Mouse (Mus musculus) embryonic facial prominence, embryonic 11.5 days (tissue): ENCODE results near the gene Cd109. TPM values are rescaled to one million over a fixed set of nuclear protein-coding genes. Genes with fewer than 3 reads are reported as not detected.

ENCODE experiments used
- ATAC-seq: fragments of 200-750 bp; cut with Nextera tagmentation; replicated peaks from 2 replicates; pipeline ENCODE4 v1.8.0; 2017; ENCODE audit warnings: low read depth; ENCODE audit not compliant: insufficient number of reproducible peaks, low FRiP score, low TSS enrichment
- DNase-seq: peaks from one replicate; pipeline ENCODE4 v3.0.0-alpha.2; 2015; ENCODE audit warnings: low spot score
- H3K27ac ChIP-seq: fragments of 300-500 bp; sonication (generic); replicated peaks from 2 replicates; pipeline ENCODE4 v1.5.1; 2014; ENCODE audit warnings: mild to moderate bottlenecking, low read depth, low read length, control low read depth
- H3K27me3 ChIP-seq: fragments of 300-500 bp; sonication (generic); 2 replicates; pipeline ENCODE4 v1.6.1; 2014; ENCODE audit warnings: mild to moderate bottlenecking, low read length, moderate library complexity, mixed read lengths; ENCODE audit not compliant: control insufficient read depth, insufficient read depth
- H3K36me3 ChIP-seq: fragments of 300-500 bp; sonication (generic); replicated peaks from 2 replicates; pipeline ENCODE4 v1.6.1; 2014; ENCODE audit warnings: low read depth, mild to moderate bottlenecking, low read length, moderate library complexity, mixed read lengths; ENCODE audit not compliant: control insufficient read depth, insufficient read depth
- H3K4me1 ChIP-seq: fragments of 300-500 bp; sonication (generic); 2 replicates; pipeline ENCODE4 v1.6.1; 2014; ENCODE audit warnings: low read length, mixed read lengths; ENCODE audit not compliant: control insufficient read depth, insufficient read depth
- H3K4me2 ChIP-seq: fragments of 300-500 bp; sonication (generic); 2 replicates; pipeline ENCODE4 v1.6.1; 2014; ENCODE audit warnings: low read depth, mild to moderate bottlenecking, control low read depth, low read length, moderate library complexity
- H3K4me3 ChIP-seq: fragments of 300-500 bp; sonication (generic); 2 replicates; pipeline ENCODE4 v1.5.1; 2014; ENCODE audit warnings: low read depth, low read length, control low read depth
- H3K9ac ChIP-seq: fragments of 300-500 bp; sonication (generic); replicated peaks from 2 replicates; pipeline ENCODE4 v1.6.1; 2014; ENCODE audit warnings: mild to moderate bottlenecking, control low read depth, low read length
- H3K9me3 ChIP-seq: fragments of 300-500 bp; sonication (generic); replicated peaks from 2 replicates; pipeline ENCODE4 v1.6.1; 2016; ENCODE audit warnings: mild to moderate bottlenecking, low read length, inconsistent platforms, mixed read lengths; ENCODE audit not compliant: control insufficient read depth
- WGBS: fragments of 180-500 bp; shearing (Covaris S2); extraction: QIAGEN DNeasy Blood & Tissue Kit; methylation state at CpG from one replicate; pipeline ENCODE4 v1.1.7; 2014; 5-methylcytosine and 5-hydroxymethylcytosine counted together
- polyA plus RNA-seq: library from polyadenylated mRNA; unstranded; fragments of >200 nt; fragmentation: Nextera tagmentation; extraction: Ambion mirVana; gene quantifications from 2 replicates; pipeline ENCODE4 v1.2.1, GENCODE M21; 2014

Gene Cd109
- polyA plus RNA-seq, result 6.0 and 6.2 TPM in 2 replicates

GRCm38 (mm10) chr9:78615401-78616021 lies at the start of gene Cd109:
TSS of gene Cd109 (plus strand) at chr9:78615546.
- Histone ChIP-seq H3K9ac (peak within 1 kb of the TSS; percentile 76), H3K4me1 (no peaks in the 10 kb centered on the region), H3K36me3 (no peaks in the 10 kb centered on the region), H3K9me3 (no peaks in the 10 kb centered on the region), H3K4me2 (peak within 1 kb of the TSS; percentile 95), H3K4me3 (peak within 1 kb of the TSS; percentile 63), H3K27me3 (no peaks in the 10 kb centered on the region), H3K27ac (no peak within 1 kb of the TSS)
- WGBS, result under 1% methylated on average over 43 of the region's 43 CpGs
- ATAC-seq, result peak; percentile 78
- peak; percentile 67 for DNase-seq

- no peaks in the 10 kb centered on the region for H3K36me3 ChIP-seq
- 94% methylated on average over 9 of the region's 9 CpGs for WGBS
- no peak overlapping the region for H3K4me2 ChIP-seq
- no peak overlapping the region for H3K4me3 ChIP-seq
- no peak overlapping the region for H3K27ac ChIP-seq
- H3K4me1 ChIP-seq, result no peaks in the 10 kb centered on the region
- ATAC-seq (no peak), DNase-seq (no peak)
- H3K27me3 ChIP-seq, result no peaks in the 10 kb centered on the region
- H3K9ac ChIP-seq, result no peak overlapping the region
- no peaks in the 10 kb centered on the region for H3K9me3 ChIP-seq
Measured at GRCm38 (mm10) chr9:78569934-78570333, 45.4 kb upstream of the Cd109 start.

GRCm38 (mm10) chr9:78576466-78576865 lies 38.9 kb upstream of the Cd109 start:
- H3K9ac ChIP-seq, result no peak overlapping the region
- H3K27ac ChIP-seq, result no peak overlapping the region
- no peak overlapping the region for H3K4me2 ChIP-seq
- H3K4me3 ChIP-seq, result no peak overlapping the region
- DNase-seq (no peak), ATAC-seq (no peak)
- H3K27me3 ChIP-seq, result no peaks in the 10 kb centered on the region
- no peaks in the 10 kb centered on the region; the same call in 1 of the 2 replicates for H3K36me3 ChIP-seq
- no peaks in the 10 kb centered on the region for H3K4me1 ChIP-seq
- 89% methylated on average over 5 of the region's 5 CpGs for WGBS
- no peaks in the 10 kb centered on the region for H3K9me3 ChIP-seq

- Histone ChIP-seq H3K27me3 (no peaks in the 10 kb centered on the region), H3K36me3 (no peaks in the 10 kb centered on the region; the same call in 1 of the 2 replicates), H3K4me2 (no peak overlapping the region), H3K9me3 (no peaks in the 10 kb centered on the region), H3K4me3 (no peak overlapping the region), H3K9ac (no peak overlapping the region), H3K4me1 (no peaks in the 10 kb centered on the region), H3K27ac (no peak overlapping the region)
- DNase-seq (no peak), ATAC-seq (no peak)
- WGBS, result 94% methylated on average over 7 of the region's 7 CpGs
Measured at GRCm38 (mm10) chr9:78578824-78579223, 36.5 kb upstream of the Cd109 start.

GRCm38 (mm10) chr9:78579644-78580396 lies 35.5 kb upstream of the Cd109 start:
- H3K36me3 ChIP-seq, result no peaks in the 10 kb centered on the region; the same call in 1 of the 2 replicates
- no peak overlapping the region for H3K27ac ChIP-seq
- 58% methylated on average over 10 of the region's 10 CpGs for WGBS
- no peaks in the 10 kb centered on the region for H3K4me1 ChIP-seq
- H3K4me2 ChIP-seq, result no peak overlapping the region
- ATAC-seq, result no peak
- no peak overlapping the region for H3K4me3 ChIP-seq
- no peak overlapping the region for H3K9ac ChIP-seq
- no peaks in the 10 kb centered on the region for H3K9me3 ChIP-seq
- DNase-seq, result peak; percentile 3
- no peaks in the 10 kb centered on the region for H3K27me3 ChIP-seq

- peak overlapping the region; percentile 72 for H3K9ac ChIP-seq
- H3K27me3 ChIP-seq, result no peaks in the 10 kb centered on the region
- peak overlapping the region; percentile 62 for H3K4me2 ChIP-seq
- ATAC-seq (peak; percentile 60; the same call in 1 of the 2 replicates), DNase-seq (no peak)
- H3K4me1 ChIP-seq, result no peaks in the 10 kb centered on the region
- WGBS, result 3% methylated on average over 31 of the region's 31 CpGs
- H3K9me3 ChIP-seq, result no peaks in the 10 kb centered on the region
- peak overlapping the region; percentile 66 for H3K4me3 ChIP-seq
- H3K27ac ChIP-seq, result peak overlapping the region; percentile 56; the same call in 1 of the 2 replicates
- no peaks in the 10 kb centered on the region for H3K36me3 ChIP-seq
Measured at GRCm38 (mm10) chr9:78587218-78587883, 28.0 kb upstream of the Cd109 start.

GRCm38 (mm10) chr9:78587914-78588313 lies 27.4 kb upstream of the Cd109 start, which contains the start of gene Slc17a5:
TSS of gene Slc17a5 (minus strand) at chr9:78588041.
- under 1% methylated on average over 27 of the region's 27 CpGs for WGBS
- peak within 1 kb of the TSS; percentile 62 for H3K4me2 ChIP-seq
- H3K27ac ChIP-seq, result peak within 1 kb of the TSS; percentile 56; the same call in 1 of the 2 replicates
- ATAC-seq, result peak; percentile 97
- H3K9ac ChIP-seq, result peak within 1 kb of the TSS; percentile 72
- no peaks in the 10 kb centered on the region for H3K27me3 ChIP-seq
- peak within 1 kb of the TSS; percentile 66 for H3K4me3 ChIP-seq
- H3K9me3 ChIP-seq, result no peaks in the 10 kb centered on the region
- no peaks in the 10 kb centered on the region for H3K4me1 ChIP-seq
- no peaks in the 10 kb centered on the region for H3K36me3 ChIP-seq
- DNase-seq, result peak; percentile 98
